ENCODE assay signal across 20 mouse cellular contexts in the genomic region with DNA sequence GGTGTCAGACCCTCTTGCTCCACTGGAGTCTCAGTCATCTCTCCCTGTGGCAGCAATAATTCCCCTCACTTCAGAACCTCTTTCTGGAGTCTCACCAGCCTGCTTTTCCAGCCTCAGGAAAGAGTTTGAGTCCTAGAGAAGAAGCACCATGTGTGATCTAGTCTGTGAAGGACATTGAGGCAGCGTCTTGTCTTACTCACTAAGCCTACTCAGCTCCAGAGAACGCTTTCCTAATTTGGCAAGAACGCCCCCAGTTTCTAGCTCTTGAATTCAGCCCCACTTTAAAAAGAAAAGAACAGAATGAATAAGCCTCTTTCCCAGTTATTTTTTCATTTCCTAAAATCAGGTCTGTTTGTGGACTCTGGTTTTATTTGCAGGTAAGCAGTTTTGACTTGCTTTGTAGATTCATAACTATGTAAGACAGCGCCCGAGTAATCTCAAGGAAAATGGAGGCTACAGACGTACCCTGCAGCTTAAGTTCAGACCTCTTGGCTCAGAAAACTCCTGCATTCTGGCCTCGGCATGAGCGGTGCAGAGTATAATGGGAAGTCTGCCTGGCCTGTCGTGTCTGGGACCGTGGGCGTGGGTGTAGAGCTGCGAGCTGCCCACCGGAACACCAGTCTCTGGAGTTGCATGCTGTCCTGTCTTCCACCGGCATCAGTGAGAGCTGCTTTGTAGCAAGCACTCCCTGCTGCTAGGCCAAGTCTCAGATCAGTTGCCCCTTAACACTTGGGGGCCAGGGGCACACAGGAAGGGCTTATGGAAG. TPM values are rescaled to one million over a fixed set of nuclear protein-coding genes. Genes with fewer than 3 reads are reported as not detected.
DNase-seq lines count a peak whose midpoint lies in the region; ATAC-seq and TF ChIP-seq lines count a peak whose summit lies in the region.
"Had no signal": no experiment of that assay in that cellular context is flagged by ENCODE, and none has a peak within 500 bp of the region (broad histone marks: within the 10 kb centered on the region; RNA-seq: fewer than 3 reads in every experiment).

No protein-coding gene starts in this region.

- H3K9ac ChIP-seq in limb, embryonic 13.5 days: no peak overlapping the region
- H3K9ac ChIP-seq: liver, embryonic 13.5 days; lung, embryonic 15.5 days; midbrain, embryonic 13.5 days had no signal

- WGBS in limb, embryonic 13.5 days: 91% methylated on average over 14 of the region's 14 CpGs

- intact Hi-C loops in left cerebral cortex, postnatal 4 days (cut with DNase I): no loop called here

- H3K27ac ChIP-seq in cortical plate, adult 2 months (ENCODE audit: insufficient read depth, low read length): 0 out of 2 replicates have a peak overlapping the region, but pooled peaks have one; percentile 2
- H3K27ac ChIP-seq in limb, embryonic 13.5 days: peak overlapping the region; percentile 39; the same call in 1 of the 2 replicates
- H3K27ac ChIP-seq: hindbrain, postnatal 0 days; liver, embryonic 13.5 days; lung, embryonic 15.5 days; macrophage; midbrain, embryonic 13.5 days had no signal

- no peak for TF ChIP-seq POLR2A in cortical plate, adult 2 months (IDR thresholded peaks at IDR 0.05; ENCODE audit: extremely low read depth, insufficient read depth, low read length)

- TF ChIP-seq CTCF in cortical plate, adult 2 months (IDR thresholded peaks at IDR 0.05; ENCODE audit: extremely low read depth, insufficient read depth, low read length): no peak

- no peak overlapping the region for H3K4me3 ChIP-seq in cortical plate, adult 2 months (ENCODE audit: insufficient read depth, low read length)
- H3K4me3 ChIP-seq in limb, embryonic 13.5 days: no peak overlapping the region
- H3K4me3 ChIP-seq: liver, embryonic 13.5 days; lung, embryonic 15.5 days; midbrain, embryonic 13.5 days had no signal

- H3K4me2 ChIP-seq in limb, embryonic 13.5 days (replicated peaks): no peak overlapping the region
- H3K4me2 ChIP-seq: liver, embryonic 13.5 days; lung, embryonic 15.5 days; midbrain, embryonic 13.5 days had no signal

- ATAC-seq in frontal cortex, adult (ENCODE audit: low TSS enrichment): peak; percentile 64
- ATAC-seq in limb, embryonic 13.5 days (ENCODE audit: low FRiP score, low read depth): no peak
- ATAC-seq: hindbrain, postnatal 0 days; intestine, postnatal 0 days; midbrain, embryonic 13.5 days had no signal

- peaks cover 59% of the 10 kb centered on the region for H3K36me3 ChIP-seq in limb, embryonic 13.5 days

- H3K4me1 ChIP-seq in cortical plate, adult 2 months (ENCODE audit: control insufficient read depth, insufficient read depth, low read length): peaks cover 22% of the 10 kb centered on the region
- H3K4me1 ChIP-seq in limb, embryonic 13.5 days: peaks cover 21% of the 10 kb centered on the region
- H3K4me1 ChIP-seq: liver, embryonic 13.5 days; lung, embryonic 15.5 days; midbrain, embryonic 13.5 days had no signal

- 0 out of 2 replicates have a peak, but pooled peaks cover 4% of the 10 kb centered on the region for H3K9me3 ChIP-seq in limb, embryonic 13.5 days
- H3K9me3 ChIP-seq: liver, embryonic 13.5 days; lung, embryonic 15.5 days; midbrain, embryonic 13.5 days had no signal

- no peaks in the 10 kb centered on the region for H3K27me3 ChIP-seq in limb, embryonic 13.5 days
- H3K27me3 ChIP-seq: liver, embryonic 13.5 days; lung, embryonic 15.5 days; midbrain, embryonic 13.5 days; Patski had no signal

- DNase-seq in frontal cortex, postnatal 25 days (ENCODE audit: low spot score in 2 of 2): no peak
- DNase-seq in left cerebral cortex, adult 18-20 months (ENCODE audit: low spot score in 2 of 2): peak; percentile 50 to 71
- DNase-seq in left cerebral cortex, postnatal 4 days: no peak
- no peak for DNase-seq in lung, postnatal 25 days (ENCODE audit: low spot score)
- DNase-seq: adrenal gland, postnatal 10 days; cerebellum, adult 11-12 months; cerebellum, postnatal 14 days; liver, embryonic 13.5 days; thymus, postnatal 14 days had no signal

RNA-seq across cellular contexts. Expression of gene Angptl7, which starts 8.0 kb away (rescaled TPM):
- under 1 TPM; 0.61 to 0.77 TPM for total RNA-seq in left cerebral cortex, adult 18-20 months (2021)
- total RNA-seq in left cerebral cortex, postnatal 4 days (2021): under 1 TPM in 1 of 2 experiments, not detected in 1; 0.42 TPM
- polyA plus RNA-seq in cortical plate, adult 2 months (2012; rRNA removed): 0.23 TPM in 2 replicates
- polyA plus RNA-seq in limb, embryonic 13.5 days (2015; fragmentation: Nextera tagmentation; extraction: Ambion mirVana): 1.3 and 2.0 TPM in 2 replicates
- total RNA-seq: hematopoietic stem cell, adult 5-6 weeks had no signal
- polyA plus RNA-seq: small intestine, adult 2 months had no signal

RNA-seq across cellular contexts. Expression of gene Exosc10, which starts 50.0 kb away (rescaled TPM):
- total RNA-seq in left cerebral cortex, adult 18-20 months (2021): 10 to 100 TPM; 47.1 to 47.2 TPM
- 10 to 100 TPM; 70.7 to 75.5 TPM for total RNA-seq in left cerebral cortex, postnatal 4 days (2021)
- 38.4 and 38.5 TPM in 2 replicates for polyA plus RNA-seq in cortical plate, adult 2 months (2012; rRNA removed)
- 103 TPM in 2 replicates for polyA plus RNA-seq in limb, embryonic 13.5 days (2015; fragmentation: Nextera tagmentation; extraction: Ambion mirVana)

RNA-seq across cellular contexts. Expression of gene Mtor, which starts 59.9 kb away (rescaled TPM):
- 10 to 100 TPM; 91.6 to 97.9 TPM for total RNA-seq in left cerebral cortex, adult 18-20 months (2021)
- total RNA-seq in left cerebral cortex, postnatal 4 days (2021): 10 to 100 TPM; 78.8 to 79.3 TPM
- polyA plus RNA-seq in cortical plate, adult 2 months (2012; rRNA removed): 30.7 and 30.9 TPM in 2 replicates
- 15.8 and 16.5 TPM in 2 replicates for polyA plus RNA-seq in limb, embryonic 13.5 days (2015; fragmentation: Nextera tagmentation; extraction: Ambion mirVana)

Comparison
In these comparisons a context has a peak if more than half of its experiments do, and no peak if none do; other contexts are left out.
1. DNase-seq: peak in left cerebral cortex, adult 18-20 months (2 of 2); none in frontal cortex, postnatal 25 days (0 of 2), left cerebral cortex, postnatal 4 days (single experiment) and lung, postnatal 25 days (single experiment).